Mouse (Mus musculus) ovary, postnatal 14 days (tissue): ENCODE results near the gene Lamb2.

Experiments used
- DNase-seq: peaks from one replicate; pipeline ENCODE4 v3.0.0; 2022; ENCODE audit warnings: low spot score

Lamb2 gene

DNA sequence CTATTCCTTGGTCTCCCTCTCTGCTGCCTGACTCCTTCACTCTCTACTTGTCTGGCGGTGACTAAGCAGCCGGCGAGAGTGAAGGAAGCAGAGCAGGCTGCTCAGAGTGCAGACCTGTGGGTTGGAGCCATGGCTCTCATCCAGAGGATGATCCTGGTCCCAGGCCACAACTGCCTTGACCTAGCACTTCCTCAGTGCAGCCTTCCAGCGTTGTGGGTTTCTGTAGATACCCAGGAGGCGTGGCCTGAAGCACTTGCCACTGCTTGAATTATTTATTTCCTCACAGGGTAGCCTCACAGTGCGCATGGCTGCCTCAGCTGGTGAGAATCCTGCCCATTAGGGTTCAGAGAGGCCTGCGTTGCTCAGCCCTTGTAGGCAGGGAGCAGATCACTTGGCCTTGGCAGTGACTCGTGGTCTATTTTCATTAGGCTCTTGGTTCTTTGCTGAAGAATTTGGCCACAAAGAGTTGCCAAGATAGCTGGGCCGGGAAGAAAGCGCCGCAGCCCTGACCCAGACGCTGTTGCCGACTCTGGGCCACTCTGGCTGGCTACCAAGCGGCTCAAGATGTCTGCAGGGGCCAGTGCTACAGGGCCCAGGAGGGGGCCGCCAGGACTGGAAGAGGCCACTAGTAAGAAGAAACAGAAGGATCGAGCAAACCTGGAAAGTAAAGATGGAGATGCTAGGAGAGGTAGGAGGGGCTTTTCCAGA is 12.7 kb downstream of the Lamb2 start:
- DNase-seq, result no peak

- DNase-seq, result no peak
Measured at GRCm38 (mm10) chr9:108493246-108493645, 13.7 kb downstream of the Lamb2 start.

DNA sequence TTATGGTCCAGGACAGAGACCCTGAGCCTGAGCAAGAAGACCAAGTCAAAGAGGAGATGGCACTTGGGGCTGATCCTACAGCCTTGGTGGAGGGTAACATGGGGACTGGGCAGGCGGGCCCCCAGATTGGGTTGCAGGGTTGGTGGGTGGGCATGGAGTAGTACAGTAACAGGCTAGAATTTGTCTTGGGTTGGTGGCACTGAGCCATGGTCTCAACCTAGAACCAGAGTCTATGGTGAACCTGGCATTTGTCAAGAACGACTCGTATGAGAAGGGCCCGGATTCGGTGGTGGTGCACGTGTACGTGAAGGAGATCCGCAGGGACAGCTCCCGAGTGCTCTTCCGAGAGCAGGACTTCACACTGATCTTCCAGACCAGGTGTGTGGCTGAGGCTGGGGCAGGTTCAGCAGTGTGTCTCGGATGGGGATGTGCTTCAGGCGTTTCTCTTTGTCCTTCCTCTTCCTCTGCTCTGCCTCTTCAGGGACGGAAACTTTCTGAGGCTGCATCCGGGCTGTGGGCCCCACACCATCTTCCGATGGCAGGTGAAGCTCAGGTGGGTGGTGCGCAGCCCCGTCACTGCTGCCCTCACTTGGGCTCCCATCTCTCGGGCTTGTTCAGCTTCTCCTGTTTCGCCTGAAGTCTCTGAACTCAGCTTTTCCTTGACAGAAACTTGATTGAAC is 14.8 kb downstream of the Lamb2 start:
- no peak for DNase-seq

DNA sequence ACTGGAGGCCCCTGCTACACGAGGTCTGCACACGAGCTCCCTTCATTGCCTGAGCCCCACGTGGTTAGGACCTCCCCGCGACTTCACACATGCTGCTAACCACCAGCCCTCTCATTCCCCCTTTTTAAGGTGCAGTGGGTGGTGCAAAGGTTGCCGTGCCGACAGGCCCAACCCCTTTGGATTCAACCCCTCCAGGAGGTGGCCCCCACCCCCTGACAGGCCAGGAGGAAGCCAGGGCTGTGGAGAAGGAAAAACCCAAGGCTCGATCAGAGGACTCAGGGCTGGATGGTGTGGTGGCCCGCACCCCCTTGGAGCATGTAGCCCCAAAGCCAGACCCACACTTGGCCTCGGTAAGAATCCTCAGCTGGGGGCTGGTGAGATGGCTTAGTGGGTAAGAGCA is 15.4 kb downstream of the Lamb2 start:
- DNase-seq, result no peak

DNA sequence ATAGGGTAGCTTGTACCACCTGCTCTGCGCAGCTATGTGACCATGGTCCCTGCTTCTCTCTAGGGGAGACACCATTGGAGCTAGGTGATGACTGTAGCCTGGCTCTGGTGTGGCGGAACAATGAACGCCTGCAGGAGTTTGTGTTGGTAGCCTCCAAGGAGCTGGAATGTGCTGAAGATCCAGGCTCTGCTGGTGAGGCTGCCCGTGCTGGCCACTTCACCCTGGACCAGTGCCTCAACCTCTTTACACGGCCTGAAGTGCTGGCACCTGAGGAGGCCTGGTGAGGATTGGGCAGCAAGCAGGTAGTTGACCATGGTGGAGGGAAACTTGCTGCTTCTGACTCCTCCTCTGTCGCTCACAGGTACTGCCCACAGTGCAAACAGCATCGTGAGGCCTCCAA is 19.7 kb downstream of the Lamb2 start:
- no peak for DNase-seq

DNA sequence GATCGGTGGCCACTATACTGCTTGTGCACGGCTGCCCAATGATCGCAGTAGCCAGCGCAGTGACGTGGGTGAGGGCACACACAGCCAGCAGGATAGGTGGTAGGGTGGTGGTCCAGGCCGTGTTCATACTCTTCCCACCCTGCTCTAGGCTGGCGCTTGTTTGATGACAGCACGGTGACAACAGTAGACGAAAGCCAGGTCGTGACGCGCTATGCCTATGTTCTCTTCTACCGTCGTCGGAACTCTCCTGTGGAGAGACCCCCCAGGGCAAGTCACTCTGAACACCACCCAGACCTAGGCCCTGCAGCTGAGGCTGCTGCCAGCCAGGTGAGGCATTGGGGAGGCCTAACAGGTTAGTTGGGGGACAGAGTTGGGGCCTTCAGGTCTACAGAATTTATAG is 20.4 kb downstream of the Lamb2 start:
- no peak for DNase-seq

- no peak for DNase-seq
Measured at GRCm38 (mm10) chr9:108506901-108507300, 27.4 kb downstream of the Lamb2 start.

- DNase-seq, result peak; percentile 89
Measured at GRCm38 (mm10) chr9:108507619-108508434, 28.3 kb downstream of the Lamb2 start, which contains the start of gene Qars. TSS of gene Qars (plus strand) at chr9:108507706.

DNA sequence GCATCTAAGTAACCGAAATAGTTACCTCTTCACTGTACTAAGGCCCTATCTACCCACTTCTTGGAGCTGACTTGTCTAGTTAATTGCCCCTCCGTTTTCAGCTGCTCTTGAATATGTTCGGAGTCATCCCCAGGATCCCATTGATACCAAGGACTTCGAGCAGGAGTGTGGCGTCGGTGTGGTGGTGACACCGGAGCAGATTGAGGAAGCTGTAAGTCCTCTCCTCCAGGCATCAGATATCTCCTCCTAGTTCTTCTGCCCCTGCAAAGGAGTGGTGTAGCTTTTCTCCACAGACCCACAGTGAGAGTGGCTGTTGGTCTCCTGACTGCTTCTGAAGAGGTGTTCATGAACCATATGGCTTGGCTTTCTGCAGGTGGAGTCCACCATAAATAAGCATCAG is 29.2 kb downstream of the Lamb2 start:
- no peak for DNase-seq

DNA sequence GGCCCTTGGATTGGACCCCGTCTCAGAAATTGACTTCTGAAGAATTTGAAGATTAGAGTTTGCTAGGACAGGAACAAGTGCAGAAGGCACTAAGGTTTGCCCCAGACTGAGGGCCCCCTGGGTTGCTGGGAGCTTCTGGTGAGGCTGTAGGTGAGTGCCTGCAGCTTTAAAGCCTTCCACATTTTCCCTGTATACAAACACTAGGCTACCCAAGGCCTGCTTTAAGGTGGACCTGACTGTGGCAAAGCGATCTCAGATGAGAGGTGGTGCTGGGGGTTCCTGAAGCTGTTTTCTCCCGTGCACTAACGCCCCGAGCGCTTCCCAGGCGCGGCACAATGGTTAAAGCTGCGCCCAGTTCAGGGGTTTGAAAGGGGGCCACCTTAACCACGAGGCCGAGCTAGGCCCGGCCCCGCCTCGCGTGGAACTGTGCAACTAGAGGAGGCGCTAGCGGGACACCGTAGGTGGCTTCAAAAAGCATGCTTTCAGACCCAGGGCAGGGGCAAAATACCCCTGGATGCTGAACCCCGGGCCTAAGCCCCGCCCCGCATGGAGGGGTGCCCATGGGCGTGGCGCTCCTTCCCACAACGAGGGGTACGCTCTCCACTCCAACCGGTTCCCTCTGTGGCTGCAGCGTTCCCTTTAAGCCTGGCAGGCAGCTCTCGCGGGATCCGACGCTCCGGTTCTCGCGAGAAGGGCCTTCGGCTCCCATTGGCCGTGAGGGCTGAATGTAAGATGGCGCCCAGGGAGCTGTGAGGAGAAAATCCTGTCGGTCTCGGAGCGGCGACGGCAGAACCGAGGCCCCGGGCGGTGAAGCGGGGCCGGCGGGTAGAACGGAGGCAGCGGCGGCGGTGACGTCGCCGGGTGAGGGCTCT is 37.1 kb downstream of the Lamb2 start, which contains the start of gene Qrich1:
Gene Qrich1 (plus strand): TSS at position 427 of the 872 bp plus-strand sequence.
- peak; percentile 83 for DNase-seq

- peak; percentile 69 for DNase-seq
Measured at GRCm38 (mm10) chr9:108517253-108517930, 37.9 kb downstream of the Lamb2 start.

DNA sequence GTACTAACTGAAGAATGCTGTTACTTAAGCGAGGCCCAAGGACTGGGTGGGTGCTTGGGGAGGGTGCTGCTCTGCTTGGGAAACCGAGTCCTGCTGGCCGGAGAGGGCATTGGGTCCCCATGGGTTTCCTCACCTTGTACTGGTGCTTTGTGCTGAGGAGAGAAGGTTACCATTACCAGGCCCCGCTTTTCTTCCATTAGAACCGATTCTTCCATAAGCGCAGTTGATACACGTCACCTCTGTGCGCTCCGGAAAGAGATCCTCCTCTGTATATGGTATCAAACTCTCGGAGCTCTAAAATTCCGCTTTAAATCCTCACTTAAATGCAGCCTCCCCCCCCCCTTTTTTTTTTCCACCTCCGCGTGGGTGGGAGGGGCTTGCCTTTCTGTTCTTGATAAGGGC is 38.4 kb downstream of the Lamb2 start:
- DNase-seq, result peak; percentile 18

DNA sequence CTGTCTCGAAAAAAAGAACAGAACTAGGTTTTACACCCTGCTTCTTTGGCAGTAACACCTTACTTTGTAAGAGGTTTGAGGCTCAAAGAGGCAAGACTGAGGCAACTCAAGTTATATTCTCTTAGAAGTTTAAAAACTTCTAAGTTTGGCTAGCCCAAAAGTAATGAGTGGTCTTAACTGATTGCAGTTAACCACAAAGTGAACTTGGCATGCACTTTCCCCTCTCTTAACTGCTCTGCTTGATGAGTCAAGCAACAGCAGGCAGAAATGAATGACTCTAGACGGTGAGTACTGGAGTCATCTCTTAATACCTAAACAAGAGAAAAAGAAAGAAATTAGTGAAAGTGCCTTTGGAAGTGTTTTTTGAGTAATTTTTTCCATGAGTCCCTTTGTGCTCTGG is 42.1 kb downstream of the Lamb2 start:
- DNase-seq, result no peak

GRCm38 (mm10) chr9:108523341-108523740 is 43.8 kb downstream of the Lamb2 start:
- DNase-seq, result no peak

GRCm38 (mm10) chr9:108525400-108525799 is 45.9 kb downstream of the Lamb2 start:
- DNase-seq, result no peak

GRCm38 (mm10) chr9:108530954-108531353 is 51.4 kb downstream of the Lamb2 start:
- DNase-seq, result no peak

DNA sequence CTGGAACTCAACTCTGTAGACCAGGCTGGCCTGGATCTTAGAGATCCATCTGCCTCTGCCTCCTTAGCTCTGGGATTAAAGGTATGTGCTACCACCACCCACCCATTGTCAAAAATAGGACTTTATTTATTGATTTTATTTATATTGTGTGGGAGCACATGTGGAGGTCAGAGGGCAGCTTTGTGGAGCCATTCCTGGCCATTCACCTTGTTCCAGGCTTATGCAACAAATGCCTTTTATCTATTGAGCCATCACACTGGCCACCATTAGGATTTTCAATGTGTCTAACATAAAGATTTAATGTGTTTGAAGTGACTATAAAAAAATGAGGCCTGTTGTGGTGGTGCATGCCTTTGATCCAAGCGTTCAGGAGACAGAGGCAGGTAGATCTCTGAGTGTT is 52.0 kb downstream of the Lamb2 start:
- no peak for DNase-seq
